Mouse (Mus musculus) c-Kit-negative CD71-positive TER-119-positive erythroid progenitor cells, embryonic 14.5 days (primary cell): Measurements from ENCODE around the gene Ppme1.
A peak's percentile ranks its signal among the peaks of the same experiment; 100 is the strongest.

Source experiments
- DNase-seq: peaks from one replicate; pipeline ENCODE4 v3.0.0-alpha.2; 2013; ENCODE audit warnings: low read depth, low spot score

The Ppme1 gene

GRCm38 (mm10) chr7:100279803-100280202, 92.3 kb downstream of the Ppme1 start:
- peak; percentile 52 for DNase-seq
